Mouse (Mus musculus) MEL (cell line): Measurements from ENCODE around the gene Dusp1. TPM values are rescaled to one million over a fixed set of nuclear protein-coding genes. Genes with fewer than 3 reads are reported as not detected.

Experiments used
- DNase-seq: peaks from one replicate; pipeline ENCODE4 v3.0.0; 2011; ENCODE audit warnings: low read depth, low spot score
- H3K27ac ChIP-seq: 2 replicates; pipeline ENCODE4 v1.5.1; 2012; ENCODE audit warnings: low read depth, mild to moderate bottlenecking, control low read depth, low read length, moderate library complexity; ENCODE audit not compliant: control insufficient read depth
- H3K27me3 ChIP-seq, 2 experiments: fragments of 150-350 bp in 1 of 2; sonication (generic) in 1 of 2; 2 replicates each; pipeline ENCODE4 v1.6.1; 2012; ENCODE audit warnings: low read length in 2 of 2, mild to moderate bottlenecking in 2 of 2, improper control_type of control experiment in 1 of 2, moderate library complexity in 1 of 2; ENCODE audit not compliant: insufficient read depth in 2 of 2, control insufficient read depth in 1 of 2
- H3K36me3 ChIP-seq, 2 experiments: 2 replicates each; pipeline ENCODE4 v1.6.1; 2012 to 2014; ENCODE audit warnings: low read length in 2 of 2, improper control_type of control experiment in 1 of 2, inconsistent platforms in 1 of 2, mild to moderate bottlenecking in 1 of 2; ENCODE audit not compliant: insufficient read depth in 2 of 2, control insufficient read depth in 1 of 2
- H3K4me1 ChIP-seq, 2 experiments: fragments of 150-350 bp in 1 of 2; sonication (generic) in 1 of 2; 2 replicates each; pipeline ENCODE4 v1.6.1; 2012; ENCODE audit warnings: low read length in 2 of 2, improper control_type of control experiment in 1 of 2, mild to moderate bottlenecking in 1 of 2; ENCODE audit not compliant: insufficient read depth in 2 of 2, control insufficient read depth in 1 of 2
- H3K4me3 ChIP-seq, 2 experiments: fragments of 150-350 bp in 1 of 2; sonication (generic) in 1 of 2; 2 replicates each; pipeline ENCODE4 v1.5.1; 2012; ENCODE audit warnings: low read depth in 2 of 2, low read length in 2 of 2, mild to moderate bottlenecking in 2 of 2, moderate library complexity in 2 of 2, control low read depth in 1 of 2, improper control_type of control experiment in 1 of 2; ENCODE audit not compliant: control insufficient read depth in 1 of 2, insufficient read depth in 1 of 2
- H3K79me2 ChIP-seq: 2 replicates; pipeline ENCODE4 v1.6.1; 2012; ENCODE audit warnings: mild to moderate bottlenecking, low read length, moderate library complexity; ENCODE audit not compliant: control insufficient read depth, poor library complexity, insufficient read depth
- H3K9ac ChIP-seq: 2 replicates; pipeline ENCODE4 v1.6.1; 2012; ENCODE audit warnings: low read depth, mild to moderate bottlenecking, control low read depth, low read length, moderate library complexity; ENCODE audit not compliant: control insufficient read depth, poor library complexity, severe bottlenecking
- H3K9me3 ChIP-seq: fragments of 150-350 bp; sonication (generic); replicated peaks from 2 replicates; pipeline ENCODE4 v1.6.1; 2012; ENCODE audit warnings: mild to moderate bottlenecking, low read length, improper control_type of control experiment, moderate library complexity; ENCODE audit not compliant: insufficient read depth
- BHLHE40 ChIP-seq: IDR thresholded peaks from 2 replicates; pipeline ENCODE4 v1.6.1; 2012; ENCODE audit warnings: low read depth, mild to moderate bottlenecking, inconsistent platforms, low read length, improper control_type of control experiment, borderline replicate concordance
- CHD2 ChIP-seq: IDR thresholded peaks from 2 replicates; pipeline ENCODE4 v1.6.1; 2011; ENCODE audit warnings: low read length, improper control_type of control experiment
- E2F4 ChIP-seq: IDR thresholded peaks from 2 replicates; pipeline ENCODE4 v1.6.1; 2011; ENCODE audit warnings: low read depth, low read length, improper control_type of control experiment, borderline replicate concordance
- ETS1 ChIP-seq: IDR thresholded peaks from 2 replicates; pipeline ENCODE4 v1.6.1; 2012; ENCODE audit warnings: low read depth, mild to moderate bottlenecking, inconsistent platforms, low read length, improper control_type of control experiment, moderate library complexity
- GATA1 ChIP-seq: IDR thresholded peaks from 2 replicates; pipeline ENCODE4 v1.6.1; 2011; ENCODE audit warnings: low read depth, low read length, improper control_type of control experiment
- MAFK ChIP-seq: IDR thresholded peaks from 2 replicates; pipeline ENCODE4 v1.6.1; 2011; ENCODE audit warnings: low read depth, mild to moderate bottlenecking, low read length, improper control_type of control experiment, borderline replicate concordance
- MAX ChIP-seq: IDR thresholded peaks from 2 replicates; pipeline ENCODE4 v1.6.1; 2011; ENCODE audit warnings: low read length, improper control_type of control experiment
- MAZ ChIP-seq: IDR thresholded peaks from 2 replicates; pipeline ENCODE4 v1.6.1; 2012; ENCODE audit warnings: low read depth, mild to moderate bottlenecking, inconsistent platforms, low read length, improper control_type of control experiment
- MXI1 ChIP-seq: IDR thresholded peaks from 2 replicates; pipeline ENCODE4 v1.6.1; 2011; ENCODE audit warnings: mild to moderate bottlenecking, low read depth, low read length, improper control_type of control experiment
- MYB ChIP-seq: IDR thresholded peaks from 2 replicates; pipeline ENCODE4 v1.6.1; 2011; ENCODE audit warnings: mild to moderate bottlenecking, low read depth, low read length, improper control_type of control experiment
- NELFE ChIP-seq: IDR thresholded peaks from 2 replicates; pipeline ENCODE4 v1.6.1; 2011; ENCODE audit warnings: low read depth, low read length, improper control_type of control experiment
- SMC3 ChIP-seq: IDR thresholded peaks from 2 replicates; pipeline ENCODE4 v1.6.1; 2011; ENCODE audit warnings: low read depth, low read length, improper control_type of control experiment
- TAL1 ChIP-seq: IDR thresholded peaks from 2 replicates; pipeline ENCODE4 v1.6.1; 2012; ENCODE audit warnings: mild to moderate bottlenecking, inconsistent platforms, low read length, moderate library complexity, mixed read lengths
- USF1 ChIP-seq: IDR thresholded peaks from 2 replicates; pipeline ENCODE4 v1.6.1; 2014; ENCODE audit warnings: low read depth, mild to moderate bottlenecking, inconsistent platforms, low read length, improper control_type of control experiment, moderate library complexity
- ZKSCAN1 ChIP-seq: IDR thresholded peaks from 2 replicates; pipeline ENCODE4 v1.6.1; 2012; ENCODE audit warnings: low read depth, mild to moderate bottlenecking, inconsistent platforms, low read length, improper control_type of control experiment, moderate library complexity
- ZMIZ1 ChIP-seq: IDR thresholded peaks from 2 replicates; pipeline ENCODE4 v1.6.1; 2012; ENCODE audit warnings: low read depth, mild to moderate bottlenecking, inconsistent platforms, low read length, improper control_type of control experiment, moderate library complexity
- polyA plus RNA-seq, 2 experiments: library from polyadenylated mRNA; stranded (reverse) in 1 of 2; unstranded in 1 of 2; fragments of >175 nt in 1 of 2; fragments of >200 nt in 1 of 2; gene quantifications; 2 replicates each; pipeline versions ENCODE4 v1.2.1 to v1.2.4; 2012; ENCODE audit warnings: low replicate concordance in 2 of 2, low read depth in 1 of 2; ENCODE audit not compliant: insufficient read length in 2 of 2, insufficient read depth in 1 of 2, missing spikeins in 1 of 2
- total RNA-seq: library from RNA; depleted of rRNA; stranded (reverse); fragments of 300-350 nt; gene quantifications from 2 replicates; pipeline ENCODE4 v1.2.3, GENCODE M21; 2012

Dusp1 gene
- total and polyA plus RNA-seq, 3 experiments, result 0.96 to 5.0 TPM; not detected in 1

DNA sequence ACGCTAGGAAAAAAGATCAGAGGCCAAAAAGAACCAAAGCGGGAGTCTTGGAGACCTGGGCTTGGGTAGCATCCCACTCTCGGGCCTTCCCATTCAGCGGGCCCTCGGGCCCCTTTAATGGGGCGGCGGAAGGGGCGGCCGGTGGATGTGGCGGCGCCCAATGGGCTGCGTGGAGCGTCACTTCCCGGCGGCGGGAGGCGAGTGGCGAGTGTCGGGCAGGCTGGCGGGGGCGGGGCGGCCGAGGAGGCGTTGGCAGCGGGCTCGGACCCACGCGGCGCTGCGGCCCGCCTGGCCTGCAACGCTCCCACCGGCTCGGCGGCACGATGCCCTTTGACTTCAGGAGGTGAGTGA is 663 bp downstream of the Dusp1 start, which contains the start of gene Ergic1 (continued):
- 0 out of 2 replicates have a peak, but pooled peaks have one; percentile 20 for TF ChIP-seq MAFK
- TF ChIP-seq SMC3, result no peak
- no peak for TF ChIP-seq E2F4
- TF ChIP-seq MAX, result peak; percentile 58; the same call in 1 of the 2 replicates
- TF ChIP-seq TAL1, result no peak
- no peak for TF ChIP-seq GATA1
- peak; percentile 74 for TF ChIP-seq NELFE
- peak; percentile 71 for TF ChIP-seq MAZ
- no peak for TF ChIP-seq MYB
- no peak for TF ChIP-seq BHLHE40

DNA sequence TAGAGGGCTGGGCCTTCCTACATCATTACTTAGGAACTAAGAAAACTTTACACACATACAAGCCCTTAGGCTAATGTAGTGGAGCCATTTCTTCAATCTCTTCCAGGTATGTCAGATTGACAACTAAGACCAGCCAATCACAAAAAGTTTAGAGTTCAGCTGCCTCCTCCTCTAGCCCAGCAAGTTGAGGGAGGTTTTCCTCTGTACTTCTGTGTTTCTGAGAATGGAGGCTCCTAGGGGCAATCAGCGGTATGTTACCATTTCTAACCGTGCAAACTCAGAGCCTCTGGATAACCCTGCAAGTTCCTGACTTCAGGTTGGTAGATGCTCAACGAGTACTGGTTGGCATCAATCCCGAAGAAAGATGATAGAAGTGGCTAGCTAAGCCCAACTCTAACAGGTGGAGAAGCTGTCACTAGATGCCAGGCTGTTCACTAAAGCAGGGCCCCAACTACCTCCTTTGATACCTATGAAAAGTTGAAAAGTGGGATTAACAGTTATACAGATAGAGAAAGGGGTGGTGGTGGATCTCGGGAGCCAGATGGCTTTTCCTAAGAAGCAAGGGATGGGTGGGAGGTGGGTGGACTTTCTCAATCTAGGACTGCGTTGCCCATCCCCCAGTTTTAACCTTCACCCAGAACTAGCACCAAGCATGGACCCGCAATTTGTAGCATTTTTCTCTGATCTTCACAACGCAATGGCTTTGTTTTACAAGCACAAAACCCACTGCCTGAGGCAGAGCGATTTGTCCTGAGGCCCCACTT is 1.2 kb downstream of the Dusp1 start:
- Histone ChIP-seq H3K79me2 (peaks cover 22% of the 10 kb centered on the region), H3K4me1 (peaks cover 0 to 2% of the 10 kb centered on the region in 2 experiments; a peak in 1 of 4 replicates), H3K27me3 (peaks cover under 1 to 6% of the 10 kb centered on the region in 2 experiments), H3K9ac (peak overlapping the region; percentile 86), H3K27ac (peak overlapping the region; percentile 52)
- DNase-seq, result peak; percentile 80
- TF ChIP-seq CHD2 (peak; percentile 32; the same call in 1 of the 2 replicates), ETS1 (no peak), MXI1 (no peak), ZKSCAN1 (peak; percentile 38; the same call in 1 of the 2 replicates), USF1 (no peak)
- TF ChIP-seq, all 39 proteins: peak for 2
- Histone ChIP-seq H3K36me3 (peaks cover 0 to 3% of the 10 kb centered on the region in 2 experiments; a peak in 3 of 4 replicates), H3K4me3 (peak overlapping the region; percentile 65 to 96), H3K9me3 (no peaks in the 10 kb centered on the region)

DNA sequence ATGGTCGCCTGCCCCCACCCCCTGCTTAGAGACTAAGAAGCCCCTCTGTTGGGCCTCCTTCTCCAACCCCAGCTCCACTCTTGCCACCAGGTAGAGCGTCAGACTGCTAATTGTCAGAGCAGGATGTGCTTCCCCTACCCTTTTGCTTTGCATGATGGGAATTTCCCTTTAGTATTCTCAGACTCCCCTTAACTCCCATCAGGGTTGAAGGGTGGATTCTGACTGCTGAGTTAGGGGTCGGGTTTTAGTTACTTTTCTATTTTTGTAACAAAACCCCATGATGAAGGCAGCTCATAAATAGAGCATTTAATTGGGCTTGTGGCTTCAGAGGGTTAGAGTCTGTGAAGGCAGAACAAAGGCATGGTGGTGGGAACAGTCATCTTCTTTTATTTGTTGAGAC is 8.9 kb downstream of the Dusp1 start:
- no peaks in the 10 kb centered on the region for H3K79me2 ChIP-seq
- H3K36me3 ChIP-seq, result no peaks in the 10 kb centered on the region
- H3K9me3 ChIP-seq, result no peaks in the 10 kb centered on the region
- no peaks in the 10 kb centered on the region for H3K4me1 ChIP-seq
- no peak for DNase-seq
- no peak overlapping the region for H3K27ac ChIP-seq
- TF ChIP-seq ZMIZ1 (no peak), GATA1 (no peak)
- H3K27me3 ChIP-seq, result peaks cover 30% of the 10 kb centered on the region in 2 experiments
- no peak overlapping the region for H3K9ac ChIP-seq
- no peak overlapping the region for H3K4me3 ChIP-seq
